ENCODE assay signal across 8 mouse cellular contexts in genomic region chr9:108691846-108692225, GRCm38 (mm10). TPM values are rescaled to one million over a fixed set of nuclear protein-coding genes. Genes with fewer than 3 reads are reported as not detected.
DNase-seq lines count a peak whose midpoint lies in the region; ATAC-seq and TF ChIP-seq lines count a peak whose summit lies in the region.

No protein-coding gene starts in this region.

- no peak overlapping the region for H3K27ac ChIP-seq in ES-E14 (ENCODE audit: insufficient read depth, low read depth, low read length, poor library complexity, severe bottlenecking)
- H3K27ac ChIP-seq in lung, embryonic 16.5 days (ENCODE audit: low read length) = peak overlapping the region; percentile 50
- no peak overlapping the region for H3K27ac ChIP-seq in thymus, adult 2 months (ENCODE audit: control insufficient read depth, insufficient read depth, low read length)

- in situ Hi-C loops in ES-E14 (cut with MboI; ENCODE audit: low sequenced_read_pairs in 2 of 2, unreplicated experiment in 2 of 2) = no loop called here

- no peak for DNase-seq in ES-E14 (ENCODE audit: low read depth, low spot score)
- DNase-seq in cerebellum, adult 8-10 months = peak; percentile 91
- DNase-seq in forelimb bud, embryonic 11.5 days (ENCODE audit: low read depth, low spot score) = peak; percentile 88
- DNase-seq in layer of hippocampus, adult 9-11 months = peak; percentile 87
- peak; percentile 81 for DNase-seq in ovary, adult 18-20 months (ENCODE audit: low spot score)
- peak; percentile 55 for DNase-seq in thymus, adult 2 months

- no peak for TF ChIP-seq POLR2A in thymus, adult 2 months (IDR thresholded peaks at IDR 0.05; ENCODE audit: control insufficient read depth, extremely low read depth, insufficient read depth, low read length, poor library complexity)

- peak overlapping the region; percentile 98 for H3K4me2 ChIP-seq in lung, embryonic 16.5 days (ENCODE audit: low read depth, low read length)

- peak overlapping the region; percentile 74 to 79 for H3K4me3 ChIP-seq in ES-E14 (ENCODE audit: insufficient read depth in 1 of 2, low read depth in 1 of 2, low read length in 2 of 2, poor library complexity in 1 of 2, severe bottlenecking in 1 of 2)
- H3K4me3 ChIP-seq in lung, embryonic 16.5 days (ENCODE audit: low read length) = peak overlapping the region; percentile 80
- peak overlapping the region; percentile 44 for H3K4me3 ChIP-seq in thymus, adult 2 months (ENCODE audit: control insufficient read depth, insufficient read depth, low read length)

- no peak for TF ChIP-seq CTCF in thymus, adult 2 months (IDR thresholded peaks at IDR 0.05; ENCODE audit: borderline replicate concordance, control insufficient read depth, extremely low read depth, insufficient read depth, low read length, poor library complexity)

- peaks cover 0 to 3% of the 10 kb centered on the region in 2 experiments; a peak in 2 of 4 replicates for H3K4me1 ChIP-seq in ES-E14 (ENCODE audit: control insufficient read depth in 2 of 2, insufficient read depth in 2 of 2, low read length in 2 of 2, poor library complexity in 1 of 2)
- H3K4me1 ChIP-seq in lung, embryonic 16.5 days (replicated peaks; ENCODE audit: control insufficient read depth, insufficient read depth, low read length) = peaks cover 17% of the 10 kb centered on the region
- H3K4me1 ChIP-seq in thymus, adult 2 months (replicated peaks; ENCODE audit: control insufficient read depth, insufficient read depth, low read length) = peaks cover 11% of the 10 kb centered on the region

- H3K36me3 ChIP-seq in ES-E14 (ENCODE audit: control insufficient read depth, insufficient read depth, low read length, poor library complexity, severe bottlenecking) = no peaks in the 10 kb centered on the region
- H3K36me3 ChIP-seq in lung, embryonic 16.5 days (ENCODE audit: control insufficient read depth, insufficient read depth, low read length) = no peaks in the 10 kb centered on the region
- H3K36me3 ChIP-seq in thymus, adult 2 months (ENCODE audit: control insufficient read depth, insufficient read depth, low read length) = no peaks in the 10 kb centered on the region

- no peaks in the 10 kb centered on the region for H3K27me3 ChIP-seq in lung, embryonic 16.5 days (ENCODE audit: control insufficient read depth, insufficient read depth, low read depth, low read length)
- no peaks in the 10 kb centered on the region; the same call in 1 of the 2 replicates for H3K27me3 ChIP-seq in thymus, adult 2 months (ENCODE audit: control insufficient read depth, insufficient read depth, low read length)

- no peaks in the 10 kb centered on the region for H3K9me3 ChIP-seq in ES-E14 (ENCODE audit: control insufficient read depth, insufficient read depth, low read depth, low read length)
- no peaks in the 10 kb centered on the region for H3K9me3 ChIP-seq in lung, embryonic 16.5 days (ENCODE audit: control insufficient read depth, low read length)

- WGBS in lung, embryonic 16.5 days = under 1% methylated on average over 40 of the region's 42 CpGs
- 1% methylated on average over 41 of the region's 42 CpGs for WGBS in thymus, adult 2 months

- H3K9ac ChIP-seq in ES-E14 (ENCODE audit: insufficient read depth, low read depth, low read length, poor library complexity, severe bottlenecking) = peak overlapping the region; percentile 78
- peak overlapping the region; percentile 78 for H3K9ac ChIP-seq in lung, embryonic 16.5 days (ENCODE audit: low read length)

- peak; percentile 33 to 72; a peak in 2 of 4 replicates for ATAC-seq in hematopoietic stem cell, adult 5-6 weeks (replicated peaks in 1 of 2; ENCODE audit: insufficient read depth in 1 of 2, low FRiP score in 2 of 2, low TSS enrichment in 1 of 2, low read depth in 1 of 2, poor library complexity in 2 of 2, severe bottlenecking in 2 of 2)
- ATAC-seq in lung, embryonic 16.5 days (ENCODE audit: low read depth) = peak; percentile 95

TF ChIP-seq in ES-E14, 5 proteins besides CTCF, POLR2A, EP300 and RAD21:
- TF ChIP-seq CHD2 (IDR thresholded peaks at IDR 0.05; ENCODE audit: low read depth, low read length) = no peak
- no peak for TF ChIP-seq ZC3H11A (IDR thresholded peaks at IDR 0.05; ENCODE audit: borderline replicate concordance, low read depth, low read length)
- no peak for TF ChIP-seq MAFK (IDR thresholded peaks at IDR 0.05; ENCODE audit: insufficient read depth, low read depth, low read length)
- TF ChIP-seq HCFC1 (IDR thresholded peaks at IDR 0.05; ENCODE audit: borderline replicate concordance, insufficient read depth, low read length) = no peak

RNA-seq across cellular contexts. Expression of gene Prkar2a, which starts 2.7 kb away (rescaled TPM):
- total RNA-seq in ES-E14 (2012; rRNA removed) = 12.0 and 18.2 TPM in 2 replicates
- total RNA-seq in hematopoietic stem cell, adult 5-6 weeks (2017) = 21.9 and 29.5 TPM in 2 replicates
- 13.1 and 14.8 TPM in 2 replicates for polyA plus RNA-seq in lung, embryonic 16.5 days (2015; fragmentation: Nextera tagmentation; extraction: Ambion mirVana)
- 5.7 and 5.8 TPM in 2 replicates for polyA plus RNA-seq in thymus, adult 2 months (2012; rRNA removed)

RNA-seq across cellular contexts. Expression of gene Slc25a20, which starts 29.9 kb away (rescaled TPM):
- total RNA-seq in ES-E14 (2012; rRNA removed) = 42.0 and 59.4 TPM in 2 replicates
- total RNA-seq in hematopoietic stem cell, adult 5-6 weeks (2017) = 40.5 and 43.7 TPM in 2 replicates
- polyA plus RNA-seq in lung, embryonic 16.5 days (2015; fragmentation: Nextera tagmentation; extraction: Ambion mirVana) = 44.8 and 46.8 TPM in 2 replicates
- 19.8 and 24.7 TPM in 2 replicates for polyA plus RNA-seq in thymus, adult 2 months (2012; rRNA removed)

RNA-seq across cellular contexts. Expression of gene Arih2, which starts 42.6 kb away (rescaled TPM):
- 98.7 and 128 TPM in 2 replicates for total RNA-seq in ES-E14 (2012; rRNA removed)
- total RNA-seq in hematopoietic stem cell, adult 5-6 weeks (2017) = 69.7 and 70.8 TPM in 2 replicates
- 44.3 and 46.7 TPM in 2 replicates for polyA plus RNA-seq in lung, embryonic 16.5 days (2015; fragmentation: Nextera tagmentation; extraction: Ambion mirVana)
- polyA plus RNA-seq in thymus, adult 2 months (2012; rRNA removed) = 56.0 and 63.0 TPM in 2 replicates
